Mouse (Mus musculus) adrenal gland, adult 8-10 months (tissue): ENCODE measurements around the gene Ccdc39. TPM values are rescaled to one million over a fixed set of nuclear protein-coding genes. Genes with fewer than 3 reads are reported as not detected.

Source experiments
- DNase-seq: peaks from one replicate; pipeline ENCODE4 v3.0.0; 2022
- total RNA-seq, 4 experiments: library from RNA; stranded (reverse); gene quantifications; 2 replicates each; pipeline ENCODE4 v1.2.4; 2022

Gene Ccdc39
- total RNA-seq: 1 to 10 TPM; 1.2 to 3.5 (median 2.1) TPM

- peak; percentile 58 for DNase-seq
Observed at GRCm38 (mm10) chr3:33843801-33844632, at the start of gene Ccdc39. Gene Ccdc39 (minus strand): TSS chr3:33844310.

- DNase-seq: no peak
Observed at GRCm38 (mm10) chr3:33893433-33893832, 49.3 kb upstream of the Ccdc39 start.

- no peak for DNase-seq
Observed at GRCm38 (mm10) chr3:33887438-33887837, 43.3 kb upstream of the Ccdc39 start.

- no peak for DNase-seq
Observed at GRCm38 (mm10) chr3:33883105-33883504, 39.0 kb upstream of the Ccdc39 start.

GRCm38 (mm10) chr3:33882695-33883094, 38.6 kb upstream of the Ccdc39 start:
- DNase-seq: no peak

GRCm38 (mm10) chr3:33878661-33879060, 34.6 kb upstream of the Ccdc39 start:
- no peak for DNase-seq

- no peak for DNase-seq
Observed at GRCm38 (mm10) chr3:33874456-33875286, 30.6 kb upstream of the Ccdc39 start.

- DNase-seq: no peak
Observed at GRCm38 (mm10) chr3:33873837-33874236, 29.7 kb upstream of the Ccdc39 start.

GRCm38 (mm10) chr3:33873366-33873765, 29.3 kb upstream of the Ccdc39 start:
- DNase-seq: no peak

- DNase-seq: no peak
Observed at GRCm38 (mm10) chr3:33864000-33864540, 20.0 kb upstream of the Ccdc39 start.

- DNase-seq: no peak
Observed at GRCm38 (mm10) chr3:33858939-33859338, 14.8 kb upstream of the Ccdc39 start.

GRCm38 (mm10) chr3:33853062-33853461, 9.0 kb upstream of the Ccdc39 start:
- no peak for DNase-seq

- DNase-seq: no peak
Observed at GRCm38 (mm10) chr3:33850856-33851255, 6.7 kb upstream of the Ccdc39 start.

GRCm38 (mm10) chr3:33846639-33847038, 2.5 kb upstream of the Ccdc39 start:
- DNase-seq: no peak

- DNase-seq: no peak
Observed at GRCm38 (mm10) chr3:33838877-33839276, 5.2 kb downstream of the Ccdc39 start.

GRCm38 (mm10) chr3:33836576-33836975, 7.5 kb downstream of the Ccdc39 start:
- DNase-seq: no peak

- no peak for DNase-seq
Observed at GRCm38 (mm10) chr3:33832351-33832750, 11.8 kb downstream of the Ccdc39 start.

GRCm38 (mm10) chr3:33824135-33824946, 19.8 kb downstream of the Ccdc39 start:
- DNase-seq: no peak

- no peak for DNase-seq
Observed at GRCm38 (mm10) chr3:33807151-33807550, 37.0 kb downstream of the Ccdc39 start.

- no peak for DNase-seq
Observed at GRCm38 (mm10) chr3:33800513-33800820, 43.6 kb downstream of the Ccdc39 start.

GRCm38 (mm10) chr3:33799617-33800512, 44.2 kb downstream of the Ccdc39 start, which contains the start of gene Ttc14:
Gene Ttc14 (plus strand): TSS chr3:33799832.
- peak; percentile 96 for DNase-seq
